21 mouse cellular contexts compared by ENCODE assay signal in genomic region chr2:120113476-120113875, GRCm38 (mm10). TPM values are rescaled to one million over a fixed set of nuclear protein-coding genes. Genes with fewer than 3 reads are reported as not detected.
A peak's percentile ranks its signal among the peaks of the same experiment; 100 is the strongest.
DNase-seq lines count a peak whose midpoint lies in the region; ATAC-seq and TF ChIP-seq lines count a peak whose summit lies in the region.
"Had no signal": no experiment of that assay in that cellular context is flagged by ENCODE, and none has a peak within 500 bp of the region (broad histone marks: within the 10 kb centered on the region; RNA-seq: fewer than 3 reads in every experiment).

No protein-coding gene starts in this region.

- no peaks in the 10 kb centered on the region for H3K9me3 ChIP-seq in heart, embryonic 10.5 days
- H3K9me3 ChIP-seq in midbrain, embryonic 11.5 days (ENCODE audit: control insufficient read depth, low read length), result no peaks in the 10 kb centered on the region
- H3K9me3 ChIP-seq in midbrain, embryonic 16.5 days (replicated peaks; ENCODE audit: control insufficient read depth, low read length, poor library complexity, severe bottlenecking), result no peaks in the 10 kb centered on the region
- H3K9me3 ChIP-seq: forebrain, embryonic 10.5 days; hindbrain, embryonic 13.5 days; limb, embryonic 12.5 days; liver, embryonic 13.5 days; midbrain, embryonic 12.5 days; neural tube, embryonic 13.5 days had no signal

- no peak for TF ChIP-seq POLR2A in heart, adult 2 months (IDR thresholded peaks at IDR 0.05; ENCODE audit: insufficient read depth, low read depth, low read length)

- no peak overlapping the region for H3K4me3 ChIP-seq in heart, adult 2 months
- no peak overlapping the region for H3K4me3 ChIP-seq in heart, embryonic 10.5 days
- H3K4me3 ChIP-seq in midbrain, embryonic 11.5 days (ENCODE audit: low read depth, low read length), result no peak overlapping the region
- H3K4me3 ChIP-seq in midbrain, embryonic 16.5 days (ENCODE audit: low read depth, low read length), result no peak overlapping the region
- H3K4me3 ChIP-seq: forebrain, embryonic 10.5 days; hindbrain, embryonic 13.5 days; limb, embryonic 12.5 days; liver, embryonic 13.5 days; midbrain, embryonic 12.5 days; neural tube, embryonic 13.5 days had no signal

- no peak for ATAC-seq in midbrain, embryonic 11.5 days (ENCODE audit: low FRiP score)
- no peak for ATAC-seq in midbrain, embryonic 16.5 days
- ATAC-seq: forebrain, postnatal 0 days; inflammation-experienced regulatory T-cells, adult 6 months had no signal

- no peak overlapping the region for H3K4me2 ChIP-seq in midbrain, embryonic 11.5 days
- H3K4me2 ChIP-seq in midbrain, embryonic 16.5 days (ENCODE audit: low read length), result no peak overlapping the region
- H3K4me2 ChIP-seq: hindbrain, embryonic 13.5 days; limb, embryonic 12.5 days; liver, embryonic 13.5 days; midbrain, embryonic 12.5 days; neural tube, embryonic 13.5 days had no signal

- H3K79me2 ChIP-seq in heart, adult 2 months (replicated peaks; ENCODE audit: control insufficient read depth, insufficient read depth, low read length), result no peaks in the 10 kb centered on the region

- peak overlapping the region; percentile 58 for H3K27ac ChIP-seq in heart, adult 2 months
- no peak overlapping the region for H3K27ac ChIP-seq in heart, embryonic 10.5 days
- H3K27ac ChIP-seq in midbrain, embryonic 11.5 days (ENCODE audit: low read depth, low read length), result no peak overlapping the region
- H3K27ac ChIP-seq in midbrain, embryonic 16.5 days (ENCODE audit: low read length), result no peak overlapping the region
- H3K27ac ChIP-seq: forebrain, embryonic 10.5 days; hindbrain, embryonic 13.5 days; limb, embryonic 12.5 days; liver, embryonic 13.5 days; midbrain, embryonic 12.5 days; neural tube, embryonic 13.5 days had no signal

- DNase-seq in heart, adult 2 months, result no peak
- no peak for DNase-seq in heart, embryonic 10.5 days (ENCODE audit: low spot score)
- DNase-seq in midbrain, embryonic 11.5 days (ENCODE audit: low spot score, missing footprints), result peak; percentile 19
- peak; percentile 79 for DNase-seq in lung, postnatal 36 days
- DNase-seq in cerebellum, adult 11 months, result no peak
- DNase-seq in liver, result no peak
- DNase-seq: cerebellum, adult 8-10 months; forebrain, postnatal 0 days; gastrocnemius, postnatal 14 days; kidney, adult 9 months; liver, embryonic 13.5 days; right cerebral cortex, adult 18-20 months; thymus, postnatal 4 days had no signal

- TF ChIP-seq EP300 in heart, adult 2 months (IDR thresholded peaks at IDR 0.05; ENCODE audit: insufficient read depth, low read depth, low read length), result no peak

- H3K36me3 ChIP-seq in heart, adult 2 months (ENCODE audit: control insufficient read depth, insufficient read depth, low read length), result peaks cover 60% of the 10 kb centered on the region
- H3K36me3 ChIP-seq in heart, embryonic 10.5 days, result no peaks in the 10 kb centered on the region; the same call in 1 of the 2 replicates
- H3K36me3 ChIP-seq in midbrain, embryonic 11.5 days (ENCODE audit: control insufficient read depth, insufficient read depth, low read length), result no peaks in the 10 kb centered on the region
- no peaks in the 10 kb centered on the region for H3K36me3 ChIP-seq in midbrain, embryonic 16.5 days (ENCODE audit: control insufficient read depth, insufficient read depth, low read length)
- H3K36me3 ChIP-seq: forebrain, embryonic 10.5 days; hindbrain, embryonic 13.5 days; limb, embryonic 12.5 days; liver, embryonic 13.5 days; midbrain, embryonic 12.5 days; neural tube, embryonic 13.5 days had no signal

- H3K9ac ChIP-seq in heart, adult 2 months (ENCODE audit: low read depth, low read length), result no peak overlapping the region
- no peak overlapping the region for H3K9ac ChIP-seq in midbrain, embryonic 11.5 days (ENCODE audit: low read length)
- H3K9ac ChIP-seq in midbrain, embryonic 16.5 days (ENCODE audit: low read depth, low read length), result no peak overlapping the region
- H3K9ac ChIP-seq: forebrain, postnatal 0 days; hindbrain, embryonic 13.5 days; limb, embryonic 12.5 days; liver, embryonic 13.5 days; midbrain, embryonic 12.5 days; neural tube, embryonic 13.5 days had no signal

- peaks cover 25% of the 10 kb centered on the region for H3K4me1 ChIP-seq in heart, adult 2 months (ENCODE audit: control insufficient read depth, insufficient read depth, low read length)
- peaks cover 56% of the 10 kb centered on the region for H3K4me1 ChIP-seq in heart, embryonic 10.5 days
- no peaks in the 10 kb centered on the region for H3K4me1 ChIP-seq in midbrain, embryonic 11.5 days (ENCODE audit: control insufficient read depth, insufficient read depth, low read length)
- no peaks in the 10 kb centered on the region for H3K4me1 ChIP-seq in midbrain, embryonic 16.5 days (ENCODE audit: control insufficient read depth, insufficient read depth, low read length)
- H3K4me1 ChIP-seq: forebrain, embryonic 10.5 days; hindbrain, embryonic 13.5 days; limb, embryonic 12.5 days; midbrain, embryonic 12.5 days had no signal

- intact Hi-C loops in heart, adult 2 months (cut with DNase I), result no loop called here

- H3K27me3 ChIP-seq in heart, adult 2 months (ENCODE audit: control insufficient read depth, insufficient read depth, low read length), result no peaks in the 10 kb centered on the region
- H3K27me3 ChIP-seq in heart, embryonic 10.5 days (ENCODE audit: insufficient read depth, poor library complexity, severe bottlenecking), result no peaks in the 10 kb centered on the region
- H3K27me3 ChIP-seq in midbrain, embryonic 11.5 days (ENCODE audit: control insufficient read depth, insufficient read depth, low read length), result no peaks in the 10 kb centered on the region
- H3K27me3 ChIP-seq in midbrain, embryonic 16.5 days (ENCODE audit: control insufficient read depth, insufficient read depth, low read depth, low read length), result no peaks in the 10 kb centered on the region
- H3K27me3 ChIP-seq: CH12.LX; hindbrain, embryonic 13.5 days; limb, embryonic 12.5 days; liver, embryonic 13.5 days; midbrain, embryonic 12.5 days; neural tube, embryonic 13.5 days had no signal

- WGBS in heart, adult 2 months, result 39% methylated on average over 6 of the region's 6 CpGs
- 88% methylated on average over 6 of the region's 6 CpGs for WGBS in heart, embryonic 10.5 days
- WGBS in midbrain, embryonic 11.5 days, result 90% methylated on average over 6 of the region's 6 CpGs
- 91% methylated on average over 6 of the region's 6 CpGs for WGBS in midbrain, embryonic 16.5 days

- TF ChIP-seq CTCF in heart, adult 2 months (IDR thresholded peaks at IDR 0.05), result no peak

RNA-seq across cellular contexts. Expression of gene Ehd4, which starts 40.9 kb away (rescaled TPM):
- total RNA-seq in heart, adult 2 months (2021), result 100 to 1,000 TPM; 330 to 373 TPM
- 213 and 279 TPM in 2 replicates for polyA plus RNA-seq in heart, adult 2 months (2012; rRNA removed)
- polyA plus RNA-seq in heart, embryonic 10.5 days (2016; fragmentation: Nextera tagmentation; extraction: Ambion mirVana), result 115 and 173 TPM in 2 replicates
- polyA plus RNA-seq in midbrain, embryonic 11.5 days (2014; fragmentation: Nextera tagmentation; extraction: Ambion mirVana), result 10.2 and 17.2 TPM in 2 replicates
- polyA plus RNA-seq in midbrain, embryonic 16.5 days (2015; fragmentation: Nextera tagmentation; extraction: Ambion mirVana), result 11.5 and 12.0 TPM in 2 replicates

Comparison
In these comparisons a context has a peak if more than half of its experiments do, and no peak if none do; other contexts are left out.
1. DNase-seq: peak in midbrain, embryonic 11.5 days (single experiment) and lung, postnatal 36 days (single experiment); none in heart, adult 2 months (0 of 2), heart, embryonic 10.5 days (single experiment), cerebellum, adult 11 months (single experiment) and liver (single experiment).